Mouse (Mus musculus) kidney, embryonic 15.5 days (tissue): ENCODE data around the gene Socs1. TPM values are rescaled to one million over a fixed set of nuclear protein-coding genes. Genes with fewer than 3 reads are reported as not detected.

Experiments
- ATAC-seq: fragments of 200-750 bp; cut with Nextera tagmentation; replicated peaks from 2 replicates; pipeline ENCODE4 v1.8.0; 2017; ENCODE audit warnings: moderate TSS enrichment; ENCODE audit not compliant: low FRiP score
- H3K27ac ChIP-seq: fragments of 300-500 bp; sonication (generic); 2 replicates; pipeline ENCODE4 v1.5.1; 2015; ENCODE audit warnings: mild to moderate bottlenecking, inconsistent platforms
- H3K27me3 ChIP-seq: fragments of 300-500 bp; sonication (generic); 2 replicates; pipeline ENCODE4 v1.6.1; 2015; ENCODE audit warnings: inconsistent platforms
- H3K36me3 ChIP-seq: fragments of 300-500 bp; sonication (generic); 2 replicates; pipeline ENCODE4 v1.6.1; 2015; ENCODE audit warnings: inconsistent platforms
- H3K4me1 ChIP-seq: fragments of 300-500 bp; sonication (generic); 2 replicates; pipeline ENCODE4 v1.6.1; 2015; ENCODE audit warnings: inconsistent platforms
- H3K4me2 ChIP-seq: fragments of 300-500 bp; sonication (generic); 2 replicates; pipeline ENCODE4 v1.6.1; 2015; ENCODE audit warnings: moderate library complexity, mild to moderate bottlenecking, inconsistent platforms
- H3K4me3 ChIP-seq: fragments of 300-500 bp; sonication (generic); replicated peaks from 2 replicates; pipeline ENCODE4 v1.5.1; 2015; ENCODE audit warnings: mild to moderate bottlenecking, inconsistent platforms
- H3K9ac ChIP-seq: fragments of 300-500 bp; sonication (generic); 2 replicates; pipeline ENCODE4 v1.6.1; 2015; ENCODE audit warnings: mild to moderate bottlenecking, inconsistent platforms
- H3K9me3 ChIP-seq: fragments of 300-500 bp; sonication (generic); replicated peaks from 2 replicates; pipeline ENCODE4 v1.6.1; 2016; ENCODE audit warnings: inconsistent platforms
- WGBS: fragments of 180-500 bp; shearing (Covaris S2); methylation state at CpG from one replicate; pipeline ENCODE4 v1.1.7; 2015; ENCODE audit warnings: mixed read lengths; 5-methylcytosine and 5-hydroxymethylcytosine counted together
- polyA plus RNA-seq: library from polyadenylated mRNA; unstranded; fragments of >200 nt; fragmentation: Nextera tagmentation; extraction: Ambion mirVana; gene quantifications from 2 replicates; pipeline ENCODE4 v1.2.1, GENCODE M21; 2015

The Socs1 gene
- polyA plus RNA-seq, 1 experiment from 2014 or later, result 7.8 TPM

- no peak for ATAC-seq
- no peaks in the 10 kb centered on the region for H3K27me3 ChIP-seq
- H3K4me2 ChIP-seq, result no peak overlapping the region
- 57% methylated on average over 19 of the region's 19 CpGs for WGBS
- H3K4me3 ChIP-seq, result no peak overlapping the region
- H3K9ac ChIP-seq, result no peak overlapping the region
- no peaks in the 10 kb centered on the region for H3K36me3 ChIP-seq
- H3K27ac ChIP-seq, result no peak overlapping the region
- no peaks in the 10 kb centered on the region for H3K9me3 ChIP-seq
- peaks cover 31% of the 10 kb centered on the region for H3K4me1 ChIP-seq
Observed at GRCm38 (mm10) chr16:10771769-10772510, 13.4 kb downstream of the Socs1 start.

GRCm38 (mm10) chr16:10770531-10771325 lies 14.6 kb downstream of the Socs1 start:
- WGBS, result 46% methylated on average over 4 of the region's 4 CpGs
- Histone ChIP-seq H3K4me1 (peaks cover 24% of the 10 kb centered on the region), H3K4me3 (no peak overlapping the region), H3K9me3 (no peaks in the 10 kb centered on the region), H3K27ac (no peak overlapping the region), H3K4me2 (no peak overlapping the region), H3K9ac (no peak overlapping the region), H3K27me3 (no peaks in the 10 kb centered on the region), H3K36me3 (no peaks in the 10 kb centered on the region)
- ATAC-seq, result no peak; the same call in 1 of the 2 replicates

DNA sequence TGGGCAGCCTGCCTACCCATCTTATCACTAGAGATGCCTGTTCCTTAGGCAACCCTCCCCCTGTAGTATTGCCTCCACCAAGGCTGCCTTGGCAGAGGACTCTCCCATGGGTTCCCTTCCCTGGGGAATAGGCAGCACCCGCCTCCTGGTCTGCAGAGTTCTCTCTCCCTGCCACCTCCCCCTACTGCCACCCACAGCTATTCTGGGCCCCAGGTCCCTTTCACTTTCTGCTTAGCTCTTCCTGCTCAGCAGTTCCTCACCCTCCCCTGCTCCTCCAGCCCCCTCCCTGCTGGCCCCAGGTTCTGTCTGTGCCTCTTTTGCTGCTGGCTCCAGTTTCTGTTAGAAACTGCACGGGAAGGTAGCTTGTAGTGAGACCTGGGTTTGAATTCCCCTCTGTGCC lies 15.7 kb downstream of the Socs1 start:
- H3K9me3 ChIP-seq, result no peaks in the 10 kb centered on the region
- no peak for ATAC-seq
- H3K4me2 ChIP-seq, result no peak overlapping the region
- no peaks in the 10 kb centered on the region for H3K27me3 ChIP-seq
- no peak overlapping the region for H3K4me3 ChIP-seq
- H3K4me1 ChIP-seq, result peaks cover 24% of the 10 kb centered on the region
- H3K27ac ChIP-seq, result no peak overlapping the region
- no peaks in the 10 kb centered on the region for H3K36me3 ChIP-seq
- WGBS, result 38% methylated on average over 2 of the region's 2 CpGs
- H3K9ac ChIP-seq, result no peak overlapping the region

GRCm38 (mm10) chr16:10768821-10769220 lies 16.5 kb downstream of the Socs1 start:
- WGBS, result 41% methylated on average over 9 of the region's 9 CpGs
- no peak for ATAC-seq
- H3K4me1 ChIP-seq, result peaks cover 28% of the 10 kb centered on the region

DNA sequence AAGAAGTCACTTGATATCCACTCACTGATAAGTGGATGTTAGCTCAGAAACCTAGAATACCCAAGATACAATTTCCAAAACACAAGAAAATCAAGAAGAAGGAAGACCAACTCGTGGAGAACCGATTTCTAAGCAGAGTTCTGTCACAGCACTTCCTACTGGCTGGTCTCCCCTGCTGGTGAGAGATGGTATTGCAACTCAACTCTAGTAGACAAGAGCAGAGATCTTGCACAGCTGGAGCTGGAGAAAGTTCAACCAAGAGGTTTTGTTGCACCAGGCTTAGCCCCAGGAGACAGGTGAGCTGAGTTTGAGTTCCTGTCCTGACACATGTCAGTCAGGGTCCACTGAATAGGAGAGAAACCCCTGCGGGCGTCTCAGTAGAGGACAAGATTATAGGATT lies 18.2 kb downstream of the Socs1 start:
- no peaks in the 10 kb centered on the region for H3K27me3 ChIP-seq
- H3K36me3 ChIP-seq, result no peaks in the 10 kb centered on the region
- WGBS, result 44% methylated on average over 4 of the region's 4 CpGs
- peaks cover 30% of the 10 kb centered on the region for H3K4me1 ChIP-seq
- no peak overlapping the region for H3K27ac ChIP-seq
- no peak for ATAC-seq
- no peak overlapping the region for H3K4me3 ChIP-seq
- H3K9me3 ChIP-seq, result no peaks in the 10 kb centered on the region
- H3K9ac ChIP-seq, result no peak overlapping the region
- no peak overlapping the region for H3K4me2 ChIP-seq

More at GRCm38 (mm10) chr16:10768821-10769220, 16.5 kb downstream of the Socs1 start:
- no peak overlapping the region for H3K9ac ChIP-seq
- no peaks in the 10 kb centered on the region for H3K36me3 ChIP-seq
- H3K4me3 ChIP-seq, result no peak overlapping the region
- H3K27me3 ChIP-seq, result no peaks in the 10 kb centered on the region
- H3K9me3 ChIP-seq, result no peaks in the 10 kb centered on the region
- H3K27ac ChIP-seq, result no peak overlapping the region
- H3K4me2 ChIP-seq, result no peak overlapping the region

- 38% methylated on average over 2 of the region's 2 CpGs for WGBS
- H3K4me1 ChIP-seq, result peaks cover 15% of the 10 kb centered on the region
- no peak overlapping the region for H3K9ac ChIP-seq
- no peak for ATAC-seq
- H3K36me3 ChIP-seq, result no peaks in the 10 kb centered on the region
- no peaks in the 10 kb centered on the region for H3K27me3 ChIP-seq
- H3K9me3 ChIP-seq, result no peaks in the 10 kb centered on the region
- H3K27ac ChIP-seq, result no peak overlapping the region
- no peak overlapping the region for H3K4me2 ChIP-seq
- no peak overlapping the region for H3K4me3 ChIP-seq
Observed at GRCm38 (mm10) chr16:10764323-10764722, 21.0 kb downstream of the Socs1 start.

DNA sequence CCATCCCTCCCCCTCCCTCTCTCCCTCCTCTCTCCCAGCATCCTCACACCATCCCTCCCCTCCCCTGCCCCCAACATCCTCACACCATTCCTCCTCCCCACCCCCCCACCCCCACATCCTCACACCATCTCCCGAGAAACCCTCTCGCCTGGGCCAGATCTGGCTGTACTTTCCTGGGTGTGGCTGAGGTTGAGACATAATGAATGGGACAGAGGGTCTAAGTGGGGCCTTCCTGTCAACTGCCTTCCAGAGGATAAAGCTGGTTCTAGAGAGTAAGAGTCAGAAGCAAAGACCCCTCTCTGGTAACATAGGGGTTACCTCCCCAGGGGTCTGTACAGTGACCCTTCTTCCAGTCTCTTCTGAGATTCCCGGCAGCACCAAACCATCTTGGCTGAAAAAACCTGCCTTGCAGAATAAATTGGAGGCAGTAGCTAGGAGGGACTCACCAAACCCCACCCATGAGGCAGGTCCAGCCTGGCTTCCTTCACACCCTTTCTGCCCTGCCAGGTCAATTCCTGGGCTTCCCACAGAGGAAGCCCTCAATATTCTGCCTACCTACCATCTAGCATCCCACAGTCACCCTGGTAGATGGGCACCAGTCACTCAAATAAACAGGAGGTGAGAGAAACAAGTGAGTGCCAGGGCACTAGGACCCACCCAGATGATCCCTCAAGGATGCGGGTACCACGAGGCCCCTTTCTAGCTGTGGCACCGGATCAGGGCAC lies 21.6 kb downstream of the Socs1 start:
- WGBS, result 58% methylated on average over 6 of the region's 6 CpGs
- no peak for ATAC-seq
- Histone ChIP-seq H3K4me1 (peaks cover 11% of the 10 kb centered on the region), H3K9me3 (no peaks in the 10 kb centered on the region), H3K4me3 (no peak overlapping the region), H3K4me2 (no peak overlapping the region), H3K27ac (no peak overlapping the region), H3K27me3 (no peaks in the 10 kb centered on the region), H3K36me3 (no peaks in the 10 kb centered on the region), H3K9ac (no peak overlapping the region)

GRCm38 (mm10) chr16:10762569-10763180 lies 22.7 kb downstream of the Socs1 start:
- WGBS, result 69% methylated on average over 5 of the region's 5 CpGs
- H3K4me1 ChIP-seq, result peaks cover 6% of the 10 kb centered on the region; the same call in 1 of the 2 replicates

DNA sequence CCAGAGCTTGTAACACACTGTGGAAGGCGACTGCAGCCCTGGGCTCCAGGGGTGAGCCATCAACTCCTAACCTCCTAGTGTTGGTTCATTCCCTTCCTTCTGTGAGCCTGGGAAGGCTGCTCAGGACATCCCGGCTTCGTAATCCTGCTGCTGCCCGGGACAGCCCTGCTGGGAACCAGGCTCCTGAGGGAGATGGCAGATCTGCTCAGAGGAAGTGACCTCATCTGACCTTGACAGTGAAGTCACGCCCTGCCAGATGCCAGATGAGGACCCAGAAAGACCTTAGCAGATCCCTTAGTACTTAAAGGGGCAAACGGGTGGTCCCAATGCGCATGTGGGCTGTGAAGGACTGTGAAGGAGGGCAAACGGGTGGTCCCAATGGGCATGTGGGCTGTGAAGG lies 24.2 kb downstream of the Socs1 start:
- Histone ChIP-seq H3K4me1 (peaks cover 6% of the 10 kb centered on the region; the same call in 1 of the 2 replicates), H3K4me3 (no peak overlapping the region), H3K36me3 (no peaks in the 10 kb centered on the region), H3K27me3 (no peaks in the 10 kb centered on the region), H3K4me2 (no peak overlapping the region), H3K9ac (no peak overlapping the region), H3K9me3 (no peaks in the 10 kb centered on the region), H3K27ac (no peak overlapping the region)
- no peak for ATAC-seq
- 68% methylated on average over 8 of the region's 8 CpGs for WGBS

More at GRCm38 (mm10) chr16:10762569-10763180, 22.7 kb downstream of the Socs1 start:
- ATAC-seq, result no peak
- Histone ChIP-seq H3K4me2 (no peak overlapping the region), H3K27ac (no peak overlapping the region), H3K36me3 (no peaks in the 10 kb centered on the region), H3K27me3 (no peaks in the 10 kb centered on the region), H3K9me3 (no peaks in the 10 kb centered on the region), H3K4me3 (no peak overlapping the region), H3K9ac (no peak overlapping the region)

GRCm38 (mm10) chr16:10756168-10756567 lies 29.2 kb downstream of the Socs1 start:
- Histone ChIP-seq H3K4me1 (no peaks in the 10 kb centered on the region), H3K9me3 (no peaks in the 10 kb centered on the region), H3K9ac (no peak overlapping the region), H3K27ac (no peak overlapping the region), H3K36me3 (no peaks in the 10 kb centered on the region), H3K4me3 (no peak overlapping the region), H3K27me3 (no peaks in the 10 kb centered on the region), H3K4me2 (no peak overlapping the region)
- WGBS, result 72% methylated on average over 6 of the region's 6 CpGs
- ATAC-seq, result no peak

DNA sequence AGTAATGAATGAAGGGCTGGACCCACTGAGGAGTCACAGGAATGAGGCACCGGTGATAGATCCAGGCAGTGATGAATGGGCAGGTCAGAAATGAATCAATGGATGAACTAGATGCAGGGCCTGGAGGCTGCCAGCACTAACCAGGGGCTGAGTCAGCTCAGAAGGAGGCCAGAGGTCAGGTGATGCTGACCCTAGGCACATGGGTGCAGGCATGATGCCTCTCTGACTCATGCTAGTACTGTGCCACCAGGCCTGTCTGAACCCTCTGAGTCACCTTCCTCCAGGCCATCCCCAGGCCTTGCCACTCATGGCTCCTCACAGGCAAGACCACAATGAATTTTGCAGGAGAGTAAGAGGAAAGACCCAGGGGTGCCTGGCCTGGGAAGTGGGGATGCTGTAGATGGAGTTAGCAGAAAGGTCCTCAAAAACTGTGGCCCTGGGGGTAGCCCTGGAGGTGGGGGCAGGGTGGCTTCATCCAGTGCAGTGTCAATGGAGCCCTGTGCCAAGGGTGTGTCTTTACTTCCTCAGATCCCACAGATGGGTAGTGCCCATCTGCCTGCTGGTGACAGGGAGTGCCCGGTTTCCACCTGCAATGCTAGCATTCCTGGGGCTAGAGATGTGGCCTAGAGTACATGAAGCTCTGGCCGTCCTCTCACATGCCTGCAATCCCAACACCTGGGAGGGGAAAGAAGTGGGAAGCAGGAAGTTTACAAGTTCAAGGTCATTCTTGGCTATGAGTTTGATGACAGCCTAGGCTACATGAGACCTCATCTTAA lies 30.6 kb downstream of the Socs1 start:
- H3K4me1 ChIP-seq, result 0 out of 2 replicates have a peak, but pooled peaks cover 3% of the 10 kb centered on the region
- H3K9ac ChIP-seq, result no peak overlapping the region
- ATAC-seq, result no peak
- no peaks in the 10 kb centered on the region for H3K36me3 ChIP-seq
- WGBS, result 85% methylated on average over 3 of the region's 3 CpGs
- H3K4me3 ChIP-seq, result no peak overlapping the region
- no peak overlapping the region for H3K27ac ChIP-seq
- no peak overlapping the region for H3K4me2 ChIP-seq
- no peaks in the 10 kb centered on the region for H3K9me3 ChIP-seq
- no peaks in the 10 kb centered on the region for H3K27me3 ChIP-seq
